Mouse (Mus musculus): ENCODE data around the gene Pcif1. TPM values are rescaled to one million over a fixed set of nuclear protein-coding genes. Genes with fewer than 3 reads are reported as not detected.

Pcif1 gene
- total RNA-seq, 2 experiments from 2014 or later = 41.2 to 44.1 TPM

DNA sequence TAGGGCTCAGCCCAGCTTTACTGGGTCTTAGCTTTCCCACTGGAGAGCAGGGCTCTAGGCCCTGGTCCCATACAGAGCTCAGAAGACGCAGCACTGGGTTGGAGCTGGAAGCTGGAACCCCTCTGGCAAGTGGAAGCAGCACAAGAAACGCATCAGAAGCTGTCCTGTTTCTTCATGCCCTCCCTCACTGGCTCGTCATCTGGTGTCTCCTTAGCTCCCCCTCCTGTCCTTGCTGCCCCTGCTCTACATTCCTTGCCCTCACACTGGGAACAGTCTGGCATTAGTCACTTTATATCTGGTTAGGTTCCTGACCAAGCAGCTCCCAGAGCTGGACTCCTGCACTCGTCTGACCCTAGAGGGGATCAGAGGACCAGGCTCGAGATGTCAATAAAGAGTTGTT, 14.9 kb downstream of the Pcif1 start:
- no peak for DNase-seq

GRCm38 (mm10) chr2:164894644-164895043, 15.5 kb downstream of the Pcif1 start:
- DNase-seq = no peak

GRCm38 (mm10) chr2:164895885-164896284, 16.8 kb downstream of the Pcif1 start:
- DNase-seq = no peak

DNA sequence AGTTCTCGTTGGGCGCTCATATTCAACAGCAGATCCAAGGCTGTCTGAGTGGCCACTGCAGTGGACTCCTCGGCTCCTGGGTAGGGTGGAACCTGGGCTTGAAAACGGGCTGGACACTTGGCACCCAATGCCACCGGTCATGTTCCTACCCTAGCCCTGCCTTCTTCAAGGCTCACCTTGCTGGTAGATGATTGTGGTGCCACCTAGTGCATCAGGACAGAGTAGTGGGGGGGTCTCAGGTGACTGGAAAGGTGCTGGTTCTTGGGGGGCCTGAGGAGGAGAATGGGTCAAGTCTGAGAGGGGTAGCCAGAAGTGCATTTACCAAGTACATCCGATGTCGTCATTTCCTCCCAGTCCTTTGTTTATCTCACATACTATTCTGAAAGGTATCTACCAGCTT, 18.9 kb downstream of the Pcif1 start:
- DNase-seq = no peak

GRCm38 (mm10) chr2:164899034-164899433, 19.9 kb downstream of the Pcif1 start:
- no peak for DNase-seq

DNA sequence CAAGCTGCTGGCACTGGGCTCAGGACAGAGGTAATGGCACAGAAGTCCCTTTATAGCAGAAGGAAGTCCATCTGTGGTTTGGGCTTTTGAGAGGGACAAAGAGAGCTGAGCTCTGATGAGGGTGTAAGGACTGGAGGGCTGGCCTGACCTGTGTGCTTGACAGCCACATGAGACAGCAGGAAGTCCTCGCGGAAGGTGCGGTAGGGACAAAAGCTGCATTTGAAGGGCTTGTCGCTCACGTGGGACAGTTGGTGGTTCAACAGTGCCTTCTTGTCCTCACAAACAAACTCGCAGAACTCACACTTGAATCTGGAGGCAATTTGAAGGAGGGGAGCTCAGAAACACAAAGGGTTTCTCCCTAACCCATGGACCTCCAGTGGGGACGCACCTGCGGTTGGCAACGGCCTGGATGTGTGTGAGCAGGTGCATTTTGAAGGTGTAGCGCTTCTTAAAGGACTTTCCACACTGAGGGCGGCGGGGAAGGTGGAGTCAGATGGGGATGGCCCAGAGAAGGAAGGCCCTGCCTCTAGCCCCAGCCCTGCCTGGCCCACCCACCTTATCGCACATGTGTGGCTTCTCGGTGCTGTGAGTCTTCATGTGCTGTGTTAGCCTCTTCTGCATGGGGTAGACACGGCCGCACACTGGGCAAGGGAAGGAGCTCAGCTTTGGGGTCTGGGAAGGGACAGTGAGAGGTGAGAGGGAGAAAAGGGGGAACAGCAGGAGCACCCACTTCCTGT, 20.8 kb downstream of the Pcif1 start:
- DNase-seq = no peak

DNA sequence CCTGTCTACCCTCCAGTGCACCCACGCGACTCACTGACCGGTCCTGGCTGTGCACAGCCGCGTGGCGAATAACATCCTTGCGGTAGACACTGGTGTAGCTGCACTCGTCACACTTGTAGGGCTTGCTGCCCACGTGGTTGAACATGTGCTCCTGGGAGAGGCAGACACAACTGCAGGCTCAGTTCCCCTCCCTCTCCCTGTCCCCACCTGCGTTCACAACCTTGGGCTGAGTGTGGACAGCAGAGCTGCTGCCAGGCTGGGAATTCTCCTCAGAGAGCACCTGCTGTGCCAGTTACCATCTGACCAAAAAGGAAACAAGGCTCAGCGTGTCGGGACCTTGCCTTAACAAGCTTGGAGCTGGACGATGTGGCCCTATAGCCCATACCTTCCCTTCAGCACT, 22.3 kb downstream of the Pcif1 start:
- no peak for DNase-seq

- no peak for DNase-seq
Observed at GRCm38 (mm10) chr2:164903496-164903895, 24.4 kb downstream of the Pcif1 start.

DNA sequence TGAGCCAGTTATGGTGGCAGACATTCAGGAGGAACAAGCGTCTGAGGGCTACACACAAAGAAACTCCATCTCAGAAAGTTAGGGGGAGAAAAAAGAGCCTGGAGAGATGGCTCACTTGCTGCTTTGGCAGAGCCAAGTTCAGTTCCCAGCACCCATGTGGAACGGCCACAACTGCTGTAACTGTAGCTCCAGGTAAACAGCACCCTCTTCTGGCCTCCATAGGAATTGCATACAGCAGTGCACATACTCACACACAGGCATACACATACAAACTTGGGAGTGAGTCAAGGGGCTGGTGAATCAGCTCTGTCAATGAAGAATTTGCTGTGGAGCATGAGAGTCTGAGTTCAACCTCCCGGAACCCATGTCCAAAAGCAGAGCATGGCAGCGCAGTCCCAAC, 27.0 kb downstream of the Pcif1 start:
- no peak for DNase-seq

- no peak for DNase-seq
Observed at GRCm38 (mm10) chr2:164907511-164907910, 28.4 kb downstream of the Pcif1 start.

GRCm38 (mm10) chr2:164908011-164908410, 28.9 kb downstream of the Pcif1 start:
- no peak for DNase-seq

GRCm38 (mm10) chr2:164909100-164909499, 30.0 kb downstream of the Pcif1 start:
- DNase-seq = no peak

GRCm38 (mm10) chr2:164909542-164909941, 30.4 kb downstream of the Pcif1 start:
- no peak for DNase-seq

DNA sequence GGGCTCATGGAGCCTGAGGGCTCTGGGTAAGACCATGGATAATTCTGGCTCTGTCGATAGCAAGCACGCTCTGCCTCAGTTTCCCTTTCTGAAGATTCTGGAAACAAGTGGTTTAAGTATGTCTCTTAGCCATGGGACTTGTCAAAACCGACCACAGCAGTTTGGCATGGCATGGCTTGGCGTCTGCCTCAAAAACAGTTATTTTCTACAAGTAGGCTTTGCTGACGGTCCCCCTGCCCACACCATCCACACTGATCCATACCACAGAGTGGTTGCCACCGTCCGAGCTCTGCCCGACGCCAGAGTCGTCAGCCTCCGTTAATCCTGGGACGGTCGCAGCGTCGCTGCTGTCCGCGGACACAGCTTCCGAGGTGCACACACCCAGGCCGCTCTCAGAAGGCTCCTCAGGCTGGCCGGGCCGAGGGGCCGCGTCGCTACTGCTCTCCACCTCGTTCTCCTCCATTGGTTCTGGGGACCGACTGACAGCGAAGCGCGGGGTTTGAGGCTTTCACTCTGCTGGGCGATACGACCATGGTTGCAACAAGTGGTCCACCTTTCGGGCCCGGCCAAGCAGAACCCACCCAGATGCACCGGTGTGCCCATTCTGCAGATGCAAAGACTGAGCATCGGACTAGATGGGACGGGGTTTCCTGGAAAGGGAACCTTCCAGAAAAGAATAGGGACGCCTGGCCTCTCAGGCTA, 31.4 kb downstream of the Pcif1 start:
- no peak for DNase-seq

DNA sequence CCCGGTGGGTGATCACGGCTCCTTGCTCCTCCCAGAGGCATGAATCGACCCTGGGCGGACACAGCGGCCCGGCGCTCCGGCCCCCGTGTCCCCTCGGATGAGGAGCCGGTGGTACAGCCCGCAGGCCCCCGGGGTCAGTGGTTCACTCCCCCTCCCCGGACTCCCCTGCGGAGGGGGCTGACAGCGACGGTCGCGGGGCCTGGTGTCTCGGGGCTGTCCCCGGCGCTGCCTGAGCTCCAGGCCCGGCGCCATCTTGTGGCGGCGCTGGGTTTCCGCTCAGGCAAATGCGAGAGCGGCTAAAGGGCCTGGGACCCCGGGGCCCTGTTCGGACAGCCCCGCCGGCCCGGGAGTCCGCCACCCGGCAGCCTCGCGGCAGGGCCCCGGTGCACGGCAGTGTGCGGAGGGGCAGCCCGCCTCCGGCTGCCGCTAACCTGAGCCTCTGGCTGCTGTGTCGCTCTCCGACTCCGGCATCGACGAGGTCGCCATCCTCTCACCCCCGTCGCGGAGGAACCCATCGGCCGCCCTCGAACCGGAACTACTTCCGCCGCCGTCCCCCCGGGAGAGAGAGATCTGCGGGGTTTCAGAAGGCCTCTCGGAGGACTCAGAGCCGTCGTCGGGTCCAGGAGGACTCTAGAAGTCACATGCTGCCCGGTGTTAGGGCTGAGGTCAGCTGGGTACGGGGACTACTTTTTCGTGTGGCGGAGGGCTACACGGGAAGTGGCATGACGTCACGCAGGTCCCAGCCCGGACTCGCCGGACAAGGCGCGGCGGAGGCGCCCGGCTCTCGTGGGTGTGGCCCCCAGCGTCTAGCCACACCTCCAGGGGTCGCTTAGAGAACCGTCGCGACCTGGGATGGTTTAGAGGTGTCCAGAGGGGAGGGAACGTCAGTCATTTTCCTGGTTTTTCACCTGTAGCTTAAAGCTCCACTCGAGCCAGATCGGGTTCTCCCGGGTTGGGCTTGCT, 32.3 kb downstream of the Pcif1 start, which contains the start of gene Zfp335:
TSS of gene Zfp335 (minus strand) at position 672 of the 963 bp plus-strand sequence.
- peak; percentile 93 for DNase-seq

DNA sequence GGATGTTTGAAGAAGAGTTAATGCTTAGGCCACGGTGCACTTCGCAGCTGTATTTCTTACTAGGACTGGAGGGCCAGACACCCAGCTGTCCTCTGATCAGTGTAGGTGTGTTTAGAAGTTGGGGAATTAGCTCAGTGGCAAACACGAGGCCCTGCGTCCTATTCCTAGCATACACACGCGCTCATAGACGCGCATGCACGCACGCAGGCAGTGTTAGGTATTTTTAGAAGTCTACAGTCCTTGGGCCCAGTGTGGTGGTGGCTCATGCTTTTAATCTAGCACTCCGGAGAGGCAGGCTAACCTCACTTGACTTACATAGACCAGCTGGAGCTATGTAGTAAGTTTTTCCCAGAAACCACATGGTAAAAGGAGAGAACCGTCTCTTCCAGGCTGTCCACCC, 33.0 kb downstream of the Pcif1 start:
- no peak for DNase-seq

- no peak for DNase-seq
Observed at GRCm38 (mm10) chr2:164912749-164913427, 33.8 kb downstream of the Pcif1 start.

DNA sequence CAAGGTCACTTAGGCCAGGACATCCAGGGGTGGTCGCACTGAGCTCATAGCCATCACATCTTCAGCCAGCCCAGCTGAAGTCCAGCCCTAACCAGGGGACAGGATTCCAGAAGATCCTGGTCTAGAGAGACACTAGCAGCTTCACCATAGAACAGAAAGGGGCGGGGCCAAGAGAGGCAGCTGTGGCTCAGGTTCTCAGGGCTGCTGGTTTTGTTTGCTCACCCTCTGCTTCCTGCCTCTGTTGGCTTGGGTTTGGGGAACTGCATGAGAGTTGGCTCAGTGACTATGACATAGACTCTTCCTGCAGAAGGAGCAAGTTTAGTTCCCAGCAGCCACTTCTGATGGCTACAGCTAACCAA, 34.3 kb downstream of the Pcif1 start:
- DNase-seq = no peak

- no peak for DNase-seq
Observed at GRCm38 (mm10) chr2:164916820-164917219, 37.7 kb downstream of the Pcif1 start.

DNA sequence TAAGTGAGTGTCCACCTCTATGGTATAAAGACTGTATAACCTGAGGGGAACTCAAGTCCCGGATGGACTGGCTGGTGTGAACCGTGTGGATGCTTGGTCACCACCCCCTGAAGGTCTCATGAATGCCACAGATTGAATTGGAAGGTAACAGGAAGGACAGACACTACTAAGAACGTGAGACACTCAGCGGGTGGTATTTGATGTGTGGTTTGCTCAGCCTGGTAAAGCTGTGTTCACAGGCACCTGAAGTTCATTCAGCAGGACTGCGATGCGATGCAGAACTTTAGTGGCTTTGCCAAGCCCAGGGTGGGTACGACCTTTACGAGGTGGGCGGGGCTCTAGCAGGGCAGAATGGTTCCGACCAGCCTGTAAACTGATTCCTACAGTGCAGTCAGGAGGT, 38.3 kb downstream of the Pcif1 start:
- no peak for DNase-seq

GRCm38 (mm10) chr2:164918325-164918724, 39.2 kb downstream of the Pcif1 start:
- no peak for DNase-seq

DNA sequence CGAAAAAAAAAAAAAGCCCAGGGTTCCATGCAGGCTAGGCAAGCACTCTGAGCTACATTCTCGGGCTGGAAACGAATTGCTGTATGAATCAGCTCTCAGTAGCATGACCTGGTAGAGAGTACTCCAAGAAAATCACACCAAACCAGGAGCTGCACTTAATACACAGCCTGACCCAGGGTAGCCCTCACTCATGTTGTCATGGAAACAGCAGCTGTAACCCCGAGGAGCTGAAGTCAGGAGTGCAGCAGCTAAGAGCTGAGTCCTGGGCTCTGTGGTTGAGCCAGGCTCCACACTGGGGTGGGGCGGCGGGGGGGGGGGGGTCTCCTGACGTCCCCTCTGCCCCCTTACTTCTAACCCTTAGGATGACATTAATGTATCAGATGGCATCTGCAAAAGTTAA, 42.9 kb downstream of the Pcif1 start:
- DNase-seq = no peak
